Mouse (Mus musculus) layer of hippocampus, adult 18-20 months (tissue): ENCODE measurements around the gene Nlgn2. TPM values are rescaled to one million over a fixed set of nuclear protein-coding genes. Genes with fewer than 3 reads are reported as not detected.

Experiments
- DNase-seq, 2 experiments: peaks; one replicate each; pipeline ENCODE4 v3.0.0; 2022; ENCODE audit warnings: low spot score in 2 of 2
- long read RNA-seq: library from polyadenylated mRNA; stranded (forward); transcript quantifications from one replicate; pipeline ENCODE4 v2.0.0, GENCODE M21; 2021
- total RNA-seq, 2 experiments: library from RNA; stranded (reverse); gene quantifications; 2 replicates each; pipeline ENCODE4 v1.2.3; 2021

Gene Nlgn2
- total RNA-seq = 100 to 1,000 TPM; 191 to 196 TPM
- long read RNA-seq, full-length matches to known transcripts = 3 of 89 reads
- long read RNA-seq, partial matches to known transcripts = 0 of 89 reads
- long read RNA-seq, other reads (novel, unspliced or antisense) = 86 of 89 reads

DNA sequence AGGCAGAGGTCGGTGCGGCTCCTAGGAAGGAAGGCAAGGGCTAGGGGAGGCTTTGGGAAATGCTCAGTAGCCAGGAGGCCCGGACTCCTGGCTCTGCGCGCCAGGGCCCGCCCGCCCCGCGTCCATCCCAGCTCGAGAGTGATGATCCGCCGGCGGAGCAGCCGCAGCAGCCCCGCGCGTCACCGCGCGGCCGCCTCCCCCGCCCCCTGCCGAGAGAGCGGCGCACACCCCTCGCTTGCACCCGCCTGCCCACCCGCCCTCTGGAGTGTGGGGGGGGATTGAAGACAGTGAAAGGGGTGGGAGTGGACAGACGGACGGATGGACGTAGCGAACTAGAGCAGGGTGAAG lies at the start of gene Nlgn2:
Gene Nlgn2, minus strand, starts transcription at position 181 of the 348 bp plus-strand sequence.
- DNase-seq = no peak

- DNase-seq = no peak
Measured at GRCm38 (mm10) chr11:69886907-69887635, 49.5 kb upstream of the Nlgn2 start.

DNA sequence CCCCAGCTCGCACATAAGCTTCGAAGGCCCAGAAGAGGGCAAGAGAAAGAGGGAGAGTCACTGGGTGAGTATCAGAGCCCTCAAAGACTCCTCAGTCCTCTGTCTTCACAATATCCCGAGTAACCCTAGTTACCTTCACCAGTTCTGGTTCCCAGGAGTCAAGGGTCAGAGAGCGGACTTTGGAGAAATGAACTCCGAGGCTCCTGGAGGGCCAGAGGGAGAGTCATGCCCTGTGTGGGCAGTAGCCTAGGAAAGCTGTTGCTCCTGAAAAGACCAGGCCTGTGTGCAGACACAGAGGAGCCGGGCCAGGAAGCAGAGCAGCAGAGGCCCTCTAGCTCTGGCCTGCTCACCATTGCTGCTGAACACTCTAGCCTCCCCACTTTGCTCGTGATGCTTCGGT lies 47.1 kb upstream of the Nlgn2 start:
- no peak for DNase-seq

- no peak for DNase-seq
Measured at GRCm38 (mm10) chr11:69884240-69884639, 46.7 kb upstream of the Nlgn2 start.

DNA sequence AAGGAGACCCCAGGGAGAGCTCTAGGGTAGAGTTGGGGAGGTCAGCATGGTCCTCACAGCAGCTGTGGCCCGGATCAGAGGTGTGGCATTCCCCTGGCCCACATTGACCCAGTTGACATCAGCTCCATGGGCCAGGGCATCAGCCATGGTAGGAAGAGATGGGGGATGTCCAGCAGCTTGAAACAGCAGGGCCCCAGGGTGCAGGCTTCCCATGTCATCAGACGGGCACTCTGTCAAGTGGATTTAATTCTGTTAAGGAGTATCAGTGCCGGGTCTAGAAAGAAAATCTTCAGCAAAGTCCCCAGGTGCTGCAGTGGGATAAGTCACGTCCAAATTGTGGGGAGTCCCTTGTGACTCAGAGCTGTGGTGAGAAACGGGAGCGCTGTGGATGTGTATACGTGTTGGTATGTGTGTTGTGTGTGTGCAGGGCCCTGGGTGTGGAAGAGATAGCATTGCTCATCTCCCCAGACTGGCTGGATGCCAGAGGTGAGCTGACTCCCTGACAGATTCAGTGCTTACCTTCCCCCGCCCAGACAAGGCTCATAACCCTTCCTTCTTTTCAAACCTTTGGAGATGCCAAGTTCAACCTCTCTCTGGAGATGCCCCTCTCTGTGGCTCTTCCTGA lies 46.1 kb upstream of the Nlgn2 start:
- no peak for DNase-seq

DNA sequence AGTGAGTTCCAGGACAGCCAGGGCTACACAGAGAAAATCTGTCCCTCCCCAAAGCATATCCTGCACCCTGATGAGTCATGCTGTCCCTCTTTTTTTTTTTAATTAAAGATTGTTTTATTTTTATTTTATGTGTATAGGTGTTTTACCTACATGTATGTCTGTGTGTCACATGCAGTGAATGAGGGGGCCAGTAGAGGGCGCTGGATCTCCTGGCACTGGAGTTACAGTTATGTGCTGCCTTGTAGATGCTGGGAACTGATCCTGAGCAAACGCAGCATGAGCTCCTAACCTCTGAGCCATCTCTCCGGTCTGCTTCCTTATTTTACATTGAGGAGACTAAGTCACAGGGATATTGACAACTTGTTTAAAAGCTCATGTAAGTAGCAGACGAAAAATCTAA lies 45.5 kb upstream of the Nlgn2 start:
- no peak for DNase-seq

- no peak for DNase-seq
Measured at GRCm38 (mm10) chr11:69881787-69882670, 44.4 kb upstream of the Nlgn2 start.

DNA sequence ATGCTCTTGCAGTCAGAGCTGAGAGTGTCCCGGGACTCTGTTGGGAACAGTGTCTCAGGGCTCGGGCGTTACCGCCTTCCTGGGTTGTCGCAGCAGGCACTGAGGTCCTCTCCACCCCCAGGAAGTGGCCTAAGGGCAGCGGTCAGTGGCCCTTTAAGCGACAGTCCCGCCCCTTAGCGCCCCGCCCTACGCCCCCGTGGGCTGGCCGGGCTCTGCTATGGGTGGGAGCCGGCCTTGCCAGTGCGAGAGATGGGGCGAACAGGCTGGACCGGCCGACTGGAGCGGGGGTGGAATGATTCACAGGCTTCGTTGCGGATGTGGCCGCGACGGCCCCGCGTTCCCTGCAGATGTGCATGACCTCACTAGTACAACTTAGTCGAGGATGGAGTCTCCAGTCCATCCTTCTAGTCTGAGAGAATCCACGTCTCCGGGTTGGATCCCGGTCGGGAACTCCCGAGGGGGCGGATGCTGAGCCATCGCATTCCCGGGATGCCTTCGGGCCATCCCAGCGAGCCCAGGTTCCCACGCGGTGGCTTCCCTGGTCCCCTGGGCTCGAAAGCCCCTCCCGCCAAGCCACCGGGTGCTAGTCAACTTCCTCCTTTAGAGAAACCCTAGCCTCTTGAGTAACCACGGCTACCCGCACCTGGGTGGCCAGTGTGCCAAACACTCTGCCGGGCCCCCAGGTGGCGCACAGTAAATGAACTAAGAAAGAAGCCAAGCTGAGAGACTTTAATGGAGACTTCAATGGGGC lies 43.4 kb upstream of the Nlgn2 start, which contains the start of gene Kctd11:
Gene Kctd11, minus strand, starts transcription at position 554 of the 751 bp plus-strand sequence.
- DNase-seq = peak; percentile 35 to 57

DNA sequence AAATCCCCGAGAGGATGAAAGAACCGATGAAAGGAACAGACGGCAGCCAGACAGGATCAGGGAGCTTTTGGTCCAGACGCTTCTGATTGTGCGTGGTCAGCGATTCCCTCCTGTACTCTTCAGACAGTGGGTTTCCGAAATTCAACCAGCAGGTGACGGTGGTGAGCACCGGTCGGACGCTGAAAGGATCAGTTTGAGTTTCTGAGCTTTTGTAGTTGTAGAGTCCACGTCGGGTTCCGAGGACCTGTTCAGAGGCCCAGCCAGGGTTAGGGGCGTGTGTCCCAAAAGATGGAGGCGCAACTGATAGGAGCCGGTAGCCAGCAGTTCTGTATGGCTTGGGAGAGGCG lies 42.9 kb upstream of the Nlgn2 start:
- peak in 1 of 2 experiments; percentile 44 for DNase-seq

DNA sequence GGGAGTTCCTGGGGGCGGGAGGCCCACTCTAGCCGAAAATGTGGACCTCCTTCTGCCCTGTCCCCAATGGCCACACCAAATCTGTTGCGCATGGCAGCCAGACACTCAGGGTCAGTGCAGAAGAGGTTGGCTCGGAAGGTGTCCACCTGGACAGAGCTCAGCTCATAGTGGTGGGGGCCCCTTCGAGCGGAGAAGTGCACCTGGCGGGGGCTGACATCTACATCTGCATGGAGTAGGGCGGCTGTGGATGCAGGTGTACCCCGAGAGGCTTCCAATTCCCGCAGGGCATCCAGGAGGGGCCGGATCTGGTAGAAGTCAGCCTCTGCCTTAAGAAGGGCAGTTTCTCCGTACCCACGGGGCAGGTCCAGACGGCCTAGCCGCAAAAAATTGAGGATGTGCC lies 42.1 kb upstream of the Nlgn2 start:
- no peak for DNase-seq

DNA sequence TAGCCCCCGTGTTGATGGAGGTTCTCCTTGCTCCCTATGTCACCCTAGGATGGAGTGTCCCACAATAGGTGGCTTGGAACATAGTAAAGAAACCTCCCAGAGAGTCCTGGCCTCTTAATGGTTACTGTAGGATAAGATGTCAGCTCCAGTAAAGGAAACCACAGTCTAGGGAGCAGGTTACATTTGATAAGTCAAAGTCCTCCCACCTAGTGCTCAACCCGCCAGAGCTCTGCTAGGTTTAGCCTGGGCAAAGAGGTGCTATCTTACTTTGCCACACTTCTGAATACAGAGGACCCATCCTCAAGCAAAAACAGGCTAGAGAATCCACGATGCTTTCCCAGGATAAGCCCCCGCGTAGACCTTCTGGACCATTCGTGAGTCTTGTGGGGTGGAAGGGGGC lies 41.4 kb upstream of the Nlgn2 start:
- DNase-seq = no peak

GRCm38 (mm10) chr11:69878399-69878798 lies 40.8 kb upstream of the Nlgn2 start:
- no peak for DNase-seq

DNA sequence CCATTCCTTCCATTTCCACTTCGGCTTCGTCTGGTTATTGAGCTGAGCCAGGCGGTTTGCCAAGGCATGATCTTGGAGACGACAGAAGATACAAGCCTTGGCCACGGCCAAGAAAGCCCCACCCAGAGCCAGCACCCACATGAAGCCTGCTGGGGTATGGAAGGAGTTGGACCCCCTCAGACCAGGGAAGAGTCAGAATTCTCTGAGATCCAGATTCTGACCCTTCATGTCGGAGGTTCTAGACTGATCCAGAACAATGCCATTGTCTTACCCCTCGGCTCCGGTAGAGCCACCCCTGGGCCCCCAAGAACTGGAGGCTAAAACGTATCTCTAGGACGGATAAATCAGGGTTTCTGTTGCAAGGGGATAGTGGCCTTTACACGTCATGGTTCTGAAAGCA lies 40.3 kb upstream of the Nlgn2 start, which contains the start of gene Tmem95:
Gene Tmem95, minus strand, starts transcription at position 141 of the 400 bp plus-strand sequence.
- no peak for DNase-seq

DNA sequence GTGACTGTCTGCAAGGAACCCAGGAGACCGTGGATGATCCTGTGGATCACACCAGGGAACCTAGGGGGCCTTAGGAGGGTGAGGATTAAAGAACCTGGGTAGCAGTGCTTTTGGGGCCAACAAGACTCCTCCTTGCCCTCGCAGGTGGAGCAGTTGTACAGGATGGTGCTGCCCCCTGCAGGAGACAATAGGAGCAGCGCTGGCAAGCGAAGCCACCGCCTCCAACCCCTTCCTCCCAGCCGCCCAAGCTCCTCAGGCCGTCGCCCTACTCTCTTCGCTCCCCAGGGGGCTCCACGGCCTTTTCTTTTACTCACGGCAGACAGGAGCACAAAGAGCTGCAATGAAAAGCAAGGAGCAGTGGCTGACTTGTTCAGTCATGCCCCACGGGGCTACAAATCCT lies 39.3 kb upstream of the Nlgn2 start:
- DNase-seq = peak; percentile 64 to 84

- DNase-seq = peak; percentile 45 to 60
Measured at GRCm38 (mm10) chr11:69876186-69876585, 38.6 kb upstream of the Nlgn2 start.

GRCm38 (mm10) chr11:69872451-69872850 lies 34.9 kb upstream of the Nlgn2 start:
- DNase-seq = no peak

DNA sequence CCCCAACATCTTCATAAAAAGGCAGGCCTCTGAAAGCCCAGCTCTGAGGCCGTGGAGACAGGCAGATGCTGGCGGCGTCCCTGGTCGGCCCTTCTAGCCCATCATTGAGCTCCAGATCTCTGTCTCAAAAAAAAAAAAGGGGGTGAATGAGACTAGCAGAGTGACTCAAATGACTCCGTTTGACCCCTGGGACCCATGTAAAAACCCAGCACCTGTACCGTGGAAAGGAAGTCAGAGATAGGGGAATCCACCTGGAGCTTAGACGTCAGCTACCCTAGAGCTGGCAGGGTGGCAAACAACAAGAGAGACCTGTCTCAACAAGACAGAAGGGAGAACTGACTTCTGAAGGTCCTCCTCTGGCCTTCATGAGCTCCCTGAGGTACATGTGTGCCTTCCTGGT lies 34.2 kb upstream of the Nlgn2 start:
- no peak for DNase-seq

DNA sequence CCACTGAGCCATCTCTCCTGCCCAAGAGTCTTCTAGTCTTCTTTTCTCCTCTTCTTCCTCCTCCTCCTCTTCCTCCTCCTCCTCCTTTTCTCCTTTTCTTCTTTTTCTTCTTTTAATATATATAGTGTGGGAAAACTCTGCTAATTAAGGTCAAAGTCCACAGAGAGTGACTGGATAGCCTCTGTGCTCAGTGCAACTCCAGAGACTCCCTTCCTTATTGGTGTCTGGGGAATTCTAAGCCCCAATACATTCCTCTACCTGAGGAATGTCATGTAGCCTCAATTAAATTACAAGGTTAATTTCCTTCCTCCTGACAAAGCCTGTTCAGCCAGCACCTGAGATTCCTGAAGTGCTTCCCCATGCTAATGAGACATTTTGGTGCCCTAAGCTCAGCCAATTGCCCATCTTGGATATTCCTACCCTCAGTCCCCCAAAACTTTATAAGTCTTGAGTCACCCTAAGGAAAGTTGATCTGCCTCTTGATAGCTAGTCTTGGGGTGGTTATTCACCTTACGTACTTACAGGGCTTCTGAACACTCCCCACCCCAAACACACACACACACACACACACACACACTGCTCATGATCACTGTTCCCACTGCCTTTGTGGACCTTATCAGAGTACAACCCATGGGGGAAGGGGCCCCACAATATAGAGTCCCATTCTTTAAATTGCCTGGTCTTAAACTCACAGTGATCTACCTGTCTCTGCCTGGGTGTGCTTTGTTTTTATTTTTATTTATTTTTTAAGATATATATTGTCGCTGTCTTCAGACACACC lies 32.9 kb upstream of the Nlgn2 start:
- DNase-seq = no peak

DNA sequence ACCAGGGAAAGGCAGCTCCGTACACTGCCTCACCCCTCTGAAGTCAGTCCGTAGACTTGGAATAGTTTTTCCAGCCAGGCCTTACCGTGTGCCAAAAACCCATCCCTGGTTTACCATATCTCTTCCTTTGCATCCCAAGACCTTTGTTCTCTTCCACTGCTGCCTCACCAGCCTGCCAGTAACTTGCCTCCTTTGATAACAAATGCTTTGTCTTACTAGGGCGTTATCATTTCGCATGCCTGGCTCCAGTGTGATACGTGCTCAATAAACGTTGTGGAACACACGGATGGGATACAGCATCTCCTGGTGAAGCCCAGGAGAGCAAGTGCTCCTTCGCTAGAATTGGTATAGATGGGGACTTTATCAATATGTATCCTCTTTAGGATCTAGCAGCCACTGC lies 29.8 kb upstream of the Nlgn2 start:
- DNase-seq = no peak

DNA sequence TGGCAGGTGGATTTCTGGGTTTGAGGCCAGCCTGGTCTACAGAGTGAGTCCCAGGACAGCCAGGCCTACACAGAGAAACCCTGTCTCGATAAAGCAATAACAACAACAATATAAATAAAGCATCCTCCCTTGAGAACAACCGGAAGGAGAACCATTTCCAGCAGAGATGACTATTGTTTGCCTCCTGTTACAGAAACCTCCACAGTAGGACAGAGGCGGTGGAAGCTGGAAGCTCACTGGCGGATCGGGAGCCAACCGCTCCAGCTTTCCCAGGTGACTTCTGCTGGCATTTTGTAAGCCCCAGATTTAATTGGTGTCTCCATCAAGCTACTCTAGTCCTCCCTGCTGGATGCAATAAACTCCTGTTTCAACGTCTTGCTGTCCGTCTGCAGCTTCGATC lies 28.0 kb upstream of the Nlgn2 start:
- no peak for DNase-seq
